Mouse (Mus musculus) heart, postnatal 36 days (tissue): ENCODE measurements around the gene Map3k5. TPM values are rescaled to one million over a fixed set of nuclear protein-coding genes. Genes with fewer than 3 reads are reported as not detected.
A peak's percentile ranks its signal among the peaks of the same experiment; 100 is the strongest.

Experiments
- DNase-seq, 2 experiments: peaks; one replicate each; pipeline ENCODE4 v3.0.0; 2021 to 2022
- intact Hi-C: fragments of 180-260 bp; cut with DNase I; formaldehyde crosslinking; loops from one replicate; pipeline ENCODE4 v1.15.1; 2025
- total RNA-seq, 2 experiments: library from RNA; stranded (reverse); gene quantifications; 2 replicates each; pipeline ENCODE4 v1.2.3; 2021

Map3k5 gene
- total RNA-seq, 2 experiments from 2014 or later: 43.4 to 43.5 TPM

- DNase-seq: peak; percentile 84 to 89
- intact Hi-C loops: loop anchor here (1.0 to 10.0 kb wide), 4 partner anchors 27 to 189 kb away; partner anchors contain the start of gene Pex7
Observed at GRCm38 (mm10) chr10:19933511-19934383, 525 bp upstream of the Map3k5 start.

DNA sequence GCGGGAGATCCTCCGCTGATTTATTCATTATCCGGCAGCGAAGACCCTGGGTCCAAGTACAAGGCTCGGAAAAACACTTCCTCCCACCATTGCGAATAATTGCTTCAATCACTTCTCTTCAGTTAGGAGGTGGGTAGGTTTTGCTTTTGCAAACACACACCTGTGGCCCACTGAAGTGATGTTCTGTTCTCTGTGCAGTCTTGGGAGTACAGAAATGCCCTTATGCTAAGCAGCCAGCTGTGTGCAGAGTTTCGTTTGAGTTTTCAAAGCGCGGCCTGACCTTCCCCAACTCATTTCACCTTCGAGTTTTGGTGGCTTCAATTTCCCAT, 987 bp downstream of the Map3k5 start:
- no peak for DNase-seq
- intact Hi-C loops: loop anchor here (2.0 to 10.0 kb wide), 2 partner anchors 28 to 70 kb away; partner anchors contain the start of gene Pex7

DNA sequence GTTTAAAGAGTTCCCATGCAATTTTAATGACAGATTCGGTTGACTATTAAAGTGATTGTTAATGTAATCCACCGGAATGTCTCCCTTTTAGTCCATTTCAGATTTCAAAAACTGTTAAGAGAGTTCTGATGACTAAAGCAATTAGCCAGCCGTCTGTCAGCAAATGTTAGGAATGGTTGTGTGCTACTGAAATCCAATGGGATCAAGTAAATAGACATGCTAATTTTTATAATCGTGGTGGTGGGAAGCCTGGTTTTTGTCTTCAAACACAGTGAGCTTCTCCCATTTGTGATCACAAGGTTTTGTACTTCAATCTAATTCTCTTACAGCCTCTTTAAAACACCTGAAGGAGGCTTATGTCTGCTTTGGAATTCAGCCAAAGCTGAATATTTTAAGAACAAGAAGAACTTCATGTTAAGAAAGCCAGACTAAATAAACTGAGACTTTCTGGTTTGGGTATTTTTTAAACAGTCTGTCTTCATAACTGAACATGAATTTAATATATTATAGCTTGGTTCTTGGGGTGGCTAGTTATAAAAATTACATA, 1.6 kb downstream of the Map3k5 start:
- no peak for DNase-seq
- intact Hi-C loops: loop anchor here (2.0 to 10.0 kb wide), 2 partner anchors 29 to 69 kb away; partner anchors contain the start of gene Pex7

DNA sequence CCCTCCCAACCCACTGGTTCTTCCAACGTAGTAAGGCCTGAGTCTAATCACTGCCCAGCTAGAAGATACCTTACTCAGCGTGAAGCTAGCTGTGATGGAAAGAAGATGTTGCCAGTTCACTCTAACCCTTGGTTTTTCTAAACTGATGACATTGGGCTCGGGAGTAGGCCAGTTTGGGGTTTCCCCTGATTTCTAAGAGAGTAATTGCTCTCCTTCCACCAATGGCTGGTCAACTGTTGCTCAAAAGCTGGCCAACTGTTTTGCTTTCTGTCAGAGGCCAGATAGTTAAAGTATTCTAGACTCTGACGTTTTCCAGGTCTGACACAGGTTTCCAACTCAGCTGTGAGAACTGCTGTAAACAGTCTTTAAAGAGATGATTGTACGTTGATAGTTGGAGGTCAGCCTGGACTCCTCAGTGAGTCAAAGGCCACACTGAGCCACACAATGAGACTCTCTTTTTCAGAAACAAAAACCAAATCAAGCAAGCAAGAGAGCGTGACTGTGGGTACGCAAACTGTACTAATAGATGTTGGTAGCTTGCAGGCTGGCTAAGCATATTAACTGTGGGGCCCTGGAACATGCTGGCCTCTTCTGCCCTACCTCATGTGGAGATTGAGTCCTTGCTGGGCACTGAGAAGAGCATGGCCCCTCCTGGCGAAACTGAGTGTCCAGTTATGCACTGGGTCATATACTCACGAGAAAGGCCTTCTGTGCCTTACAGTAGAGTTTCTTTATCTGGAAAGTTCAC, 2.9 kb downstream of the Map3k5 start:
- DNase-seq: no peak
- intact Hi-C loops: loop anchor here (10.0 kb wide), 1 partner anchor 68 kb away; no protein-coding TSS in a partner anchor

DNA sequence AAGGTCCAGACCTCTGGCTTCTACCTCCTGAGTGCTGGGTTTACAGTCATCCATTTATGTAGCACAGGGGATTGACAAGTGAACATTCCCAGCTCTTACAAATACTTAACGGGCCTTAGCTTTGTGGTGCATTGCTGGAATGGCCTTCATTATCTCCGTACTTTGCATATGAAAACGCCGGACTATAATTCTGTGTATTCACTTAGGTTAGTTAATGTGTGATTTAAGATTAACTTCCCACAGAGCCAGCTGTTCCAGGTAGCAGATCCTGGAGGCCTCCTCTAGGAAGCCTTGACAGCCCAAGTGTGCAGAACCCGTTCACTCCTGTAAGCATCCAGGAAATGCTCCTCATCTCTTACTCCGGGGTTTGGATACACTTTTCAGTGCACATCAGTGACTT, 4.5 kb downstream of the Map3k5 start:
- intact Hi-C loops: loop anchor here (10.0 kb wide), 1 partner anchor 66 kb away; no protein-coding TSS in a partner anchor

GRCm38 (mm10) chr10:19939282-19939705, 5.0 kb downstream of the Map3k5 start:
- DNase-seq: no peak
- intact Hi-C loops: loop anchor here (10.0 kb wide), 1 partner anchor 66 kb away; no protein-coding TSS in a partner anchor

More for the DNA sequence above, 4.5 kb downstream of the Map3k5 start:
- DNase-seq: no peak

DNA sequence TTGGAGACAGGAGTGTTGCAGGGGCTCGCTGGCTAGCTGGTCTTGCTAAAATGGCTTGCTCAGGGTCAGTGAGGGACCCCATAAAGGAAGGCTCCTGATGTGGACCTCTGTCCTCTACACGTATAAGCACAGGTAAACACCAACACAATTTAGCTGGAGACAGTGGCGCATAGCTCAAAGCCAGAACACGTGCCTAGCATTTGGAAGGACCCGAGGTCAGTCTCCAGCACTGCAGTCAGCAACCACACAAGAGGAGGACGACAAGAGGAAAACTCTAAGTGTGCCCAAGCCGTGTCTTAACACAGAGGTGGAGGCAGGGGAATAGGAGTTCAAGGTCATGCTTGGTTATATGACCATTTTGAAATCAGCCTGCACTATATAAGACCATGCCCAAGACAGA, 5.9 kb downstream of the Map3k5 start:
- intact Hi-C loops: no loop called here

DNA sequence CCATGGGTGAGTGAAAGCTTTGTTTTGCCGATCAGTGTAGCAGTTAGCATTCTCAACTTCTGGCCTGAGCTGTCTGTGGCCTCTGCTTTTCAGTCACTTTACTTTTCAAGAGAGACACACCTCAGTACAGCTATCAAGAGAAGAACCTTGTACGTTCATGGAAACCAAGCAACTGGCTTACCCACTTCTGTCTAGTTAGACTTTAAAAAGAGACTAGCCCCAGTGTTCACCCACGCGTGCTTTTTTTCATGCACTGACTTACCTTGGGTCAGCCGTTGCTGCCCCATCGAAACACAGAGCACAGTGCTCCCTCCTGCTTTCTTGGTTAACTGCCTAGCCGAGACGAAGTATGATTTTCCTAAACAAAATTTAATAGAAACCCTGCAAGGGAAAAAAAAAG, 6.4 kb downstream of the Map3k5 start:
- DNase-seq: no peak
- intact Hi-C loops: no loop called here

More for the DNA sequence above, 5.9 kb downstream of the Map3k5 start:
- DNase-seq: no peak

DNA sequence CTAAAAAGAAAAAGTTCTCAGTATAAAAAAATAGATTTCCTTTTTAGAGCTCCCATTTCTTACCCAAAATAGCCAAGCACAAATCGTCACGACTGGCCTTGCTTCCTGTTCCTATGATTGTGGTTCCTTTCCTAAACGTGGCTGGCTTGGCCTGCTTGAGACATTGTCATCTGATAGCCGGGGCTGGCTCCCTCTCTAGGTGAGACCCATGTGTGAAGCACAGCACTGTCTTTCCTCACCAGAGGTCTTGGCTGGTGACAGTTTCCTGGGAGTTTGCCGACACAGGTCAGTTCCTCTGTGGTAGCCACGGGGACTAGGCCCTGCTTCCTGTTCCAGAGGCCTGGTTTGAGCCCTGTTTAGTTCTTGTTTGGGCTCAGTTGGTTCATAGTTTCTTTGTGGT, 6.8 kb downstream of the Map3k5 start:
- peak; percentile 65 to 72 for DNase-seq
- intact Hi-C loops: no loop called here

DNA sequence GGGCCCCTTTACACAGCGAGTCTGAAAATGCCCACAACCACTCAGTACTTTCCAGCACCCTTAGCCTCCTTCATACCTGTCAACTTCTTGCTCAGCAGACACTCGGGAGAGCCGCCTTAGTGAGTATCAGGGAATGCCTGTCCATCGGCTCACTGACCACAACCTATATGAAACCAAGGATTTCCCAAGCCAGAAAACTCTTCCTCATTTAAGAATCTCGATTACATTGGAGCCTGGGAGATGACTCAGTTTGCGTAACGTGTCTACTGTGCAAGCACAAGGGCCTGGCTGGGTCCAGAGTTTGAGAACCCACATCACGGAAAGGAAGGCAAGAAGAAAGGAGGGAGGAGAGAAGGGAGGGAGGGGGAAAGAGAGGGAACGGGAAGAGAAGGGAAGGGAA, 7.6 kb downstream of the Map3k5 start:
- DNase-seq: no peak
- intact Hi-C loops: no loop called here

- no peak for DNase-seq
- intact Hi-C loops: no loop called here
Observed at GRCm38 (mm10) chr10:19942621-19943020, 8.3 kb downstream of the Map3k5 start.

DNA sequence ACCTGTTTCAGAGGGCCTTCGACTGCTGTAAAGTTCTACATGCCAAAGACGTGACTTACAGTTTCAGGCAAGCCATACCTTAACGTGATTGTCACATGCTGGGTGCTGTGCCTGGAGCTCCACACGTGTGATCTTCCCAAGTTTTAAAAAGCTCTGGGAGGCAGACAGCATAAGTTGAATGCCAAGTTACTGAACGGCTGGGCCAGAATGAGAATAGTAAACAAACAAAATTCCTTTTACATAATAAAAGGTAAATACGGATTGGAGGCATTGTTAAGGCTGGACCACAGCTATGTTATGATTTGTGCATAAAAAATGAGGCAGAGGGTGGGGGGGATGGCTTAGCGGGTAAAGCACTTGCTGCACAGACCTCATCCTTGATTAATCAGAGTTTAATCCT, 11.4 kb downstream of the Map3k5 start:
- intact Hi-C loops: no loop called here
- DNase-seq: no peak

DNA sequence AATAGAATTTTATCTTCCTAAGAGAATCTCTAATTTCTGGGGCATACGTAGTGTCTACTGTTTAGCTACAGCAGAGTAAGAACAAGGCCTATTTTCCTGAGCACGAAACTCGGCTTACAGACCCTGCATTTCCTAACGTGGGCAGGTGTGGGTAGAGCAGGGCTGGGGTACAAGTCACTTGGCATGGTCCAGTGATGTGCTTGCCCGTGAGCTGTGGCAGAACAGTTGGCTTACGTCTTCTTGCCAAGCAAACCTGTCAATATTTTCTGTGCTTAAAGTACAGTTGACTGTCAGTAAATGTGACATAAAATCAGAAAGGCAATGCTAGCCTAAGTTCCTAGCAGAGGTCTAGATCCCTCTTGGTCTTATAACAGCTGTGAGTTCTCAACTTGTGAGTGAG, 12.4 kb downstream of the Map3k5 start:
- intact Hi-C loops: no loop called here

GRCm38 (mm10) chr10:19947441-19947840, 13.2 kb downstream of the Map3k5 start:
- no peak for DNase-seq
- intact Hi-C loops: no loop called here

More for the DNA sequence above, 12.4 kb downstream of the Map3k5 start:
- no peak for DNase-seq

DNA sequence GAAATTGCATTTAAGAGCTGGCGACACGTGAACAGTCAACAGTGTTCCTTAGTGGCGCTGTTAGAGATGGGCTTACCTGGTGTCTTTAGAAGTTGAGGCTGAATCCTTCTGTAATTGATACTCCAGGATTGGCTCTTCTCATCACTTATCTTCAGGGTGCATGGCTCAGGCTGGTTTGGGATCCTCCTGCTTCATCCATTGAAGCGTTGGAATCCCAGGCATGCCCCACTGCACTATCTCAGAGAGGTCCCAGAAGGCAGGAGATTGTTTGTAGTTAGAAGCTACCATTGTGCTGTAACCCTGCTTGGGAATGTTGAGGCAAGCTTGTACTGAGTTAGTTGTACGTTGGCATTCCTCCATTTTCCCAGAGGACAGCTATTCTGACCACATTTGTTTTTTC, 13.6 kb downstream of the Map3k5 start:
- intact Hi-C loops: no loop called here
- no peak for DNase-seq

GRCm38 (mm10) chr10:19948381-19948780, 14.1 kb downstream of the Map3k5 start:
- no peak for DNase-seq
- intact Hi-C loops: no loop called here

DNA sequence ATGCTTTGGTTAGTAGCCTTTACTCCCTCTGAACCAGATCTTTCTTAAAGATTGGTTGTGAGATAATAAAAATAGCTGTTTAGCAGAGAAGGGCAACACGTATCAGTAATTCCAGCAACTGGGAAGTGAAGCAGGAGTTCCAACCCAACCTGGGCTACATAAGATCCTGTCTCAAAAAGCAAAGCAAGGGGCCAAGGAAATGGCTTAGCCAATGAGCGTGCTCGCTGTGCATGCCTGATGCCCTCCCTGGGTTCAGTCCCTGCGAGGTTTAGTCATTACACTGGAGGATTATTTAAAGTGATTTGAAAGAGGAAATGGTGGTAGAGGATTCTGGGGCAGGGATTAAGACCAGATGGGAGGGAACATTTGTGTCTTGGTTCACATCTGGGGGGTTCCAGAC, 14.8 kb downstream of the Map3k5 start:
- no peak for DNase-seq

DNA sequence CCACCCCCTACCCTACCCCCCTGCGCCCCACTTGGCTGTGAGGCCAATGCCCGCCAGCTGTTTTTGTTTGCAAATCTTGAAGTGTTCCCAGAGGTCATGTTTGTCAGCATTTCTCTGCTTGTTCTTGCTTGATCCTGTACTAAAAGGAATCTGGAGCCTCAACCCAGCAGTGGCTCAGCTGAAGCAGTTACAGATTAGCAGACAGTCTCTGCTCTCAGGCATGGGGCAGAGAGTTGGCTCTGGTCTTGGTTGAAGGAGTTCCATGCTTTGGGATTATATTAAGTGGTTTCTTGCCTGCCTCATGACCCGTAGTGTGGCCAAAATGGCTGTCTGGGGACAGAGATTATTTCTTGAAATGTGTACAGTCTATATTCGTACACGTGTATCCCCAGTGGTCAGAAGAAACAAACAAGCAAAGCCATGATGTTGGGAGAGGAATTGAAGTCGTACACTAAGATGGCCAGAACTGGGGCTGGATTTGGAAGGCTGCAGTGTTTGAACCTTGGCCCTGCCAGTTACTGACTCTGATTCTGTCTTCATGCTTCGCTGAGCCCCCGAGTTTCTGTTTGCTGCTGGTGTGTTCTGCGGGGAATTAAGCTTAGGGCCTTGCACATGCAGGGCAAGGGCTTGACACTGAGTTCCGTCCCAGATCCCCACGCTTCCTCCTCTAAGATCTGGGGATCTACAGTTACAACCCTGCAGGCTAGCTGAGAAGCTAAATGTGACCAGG, 18.9 kb downstream of the Map3k5 start:
- intact Hi-C loops: no loop called here

More for the DNA sequence above, 14.8 kb downstream of the Map3k5 start:
- intact Hi-C loops: no loop called here

GRCm38 (mm10) chr10:19954572-19954971, 20.3 kb downstream of the Map3k5 start:
- intact Hi-C loops: no loop called here
- DNase-seq: no peak

More for the DNA sequence above, 18.9 kb downstream of the Map3k5 start:
- DNase-seq: no peak

- no peak for DNase-seq
- intact Hi-C loops: no loop called here
Observed at GRCm38 (mm10) chr10:19955817-19956216, 21.5 kb downstream of the Map3k5 start.
